Mouse (Mus musculus) gastrocnemius, postnatal 14 days (tissue): ENCODE measurements around the gene Atp6v1e2. TPM values are rescaled to one million over a fixed set of nuclear protein-coding genes. Genes with fewer than 3 reads are reported as not detected.

ENCODE experiments used
- DNase-seq: peaks from one replicate; pipeline ENCODE4 v3.0.0; 2021; ENCODE audit warnings: mixed read lengths
- intact Hi-C: fragments of 180-260 bp; cut with DNase I; formaldehyde crosslinking; loops from one replicate; pipeline ENCODE4 v1.15.1; 2025; ENCODE audit warnings: low total_unique reads
- total RNA-seq, 2 experiments: library from RNA; stranded (reverse); gene quantifications; 2 replicates each; pipeline ENCODE4 v1.2.3; 2021

Gene Atp6v1e2
- total RNA-seq, 2 experiments from 2014 or later, result not detected

GRCm38 (mm10) chr17:86897486-86898165, 50.1 kb downstream of the Atp6v1e2 start:
- intact Hi-C loops, result no loop called here
- no peak for DNase-seq

- DNase-seq, result no peak
- intact Hi-C loops, result no loop called here
These were observed 52.5 kb downstream of the Atp6v1e2 start for GRCm38 (mm10) chr17:86895191-86895590.

Other genes with a start within 250 kb of the Atp6v1e2 start
- 100 to 1,000 TPM in 1 of 2 experiments, 10 to 100 TPM in 1; 91.8 to 114 TPM for gene Epas1, start 194.2 kb downstream of the Atp6v1e2 start, total RNA-seq
- not detected for gene Tmem247, start 30.5 kb downstream of the Atp6v1e2 start, total RNA-seq
- gene Rhoq, start 15.2 kb upstream of the Atp6v1e2 start, total RNA-seq, result 100 to 1,000 TPM; 164 to 165 TPM
- gene Pigf, start 77.5 kb upstream of the Atp6v1e2 start, total RNA-seq, result 1 to 10 TPM; 2.1 to 2.9 TPM
- 10 to 100 TPM; 27.1 to 31.1 TPM for gene Cript, start 77.7 kb upstream of the Atp6v1e2 start, total RNA-seq
- 10 to 100 TPM; 11.3 to 14.0 TPM for gene Socs5, start 159.8 kb upstream of the Atp6v1e2 start, total RNA-seq